Mouse (Mus musculus) adipose tissue, adult 10 weeks (tissue): ENCODE results near the gene Smyd5. TPM values are rescaled to one million over a fixed set of nuclear protein-coding genes. Genes with fewer than 3 reads are reported as not detected.

Experiments
- polyA plus RNA-seq: library from polyadenylated mRNA; stranded (reverse); fragments of 350-450 nt; fragmentation: Illumina TruSeq; extraction: RNeasy Lipid Tissue Mini Kit (QIAGEN cat#74804); gene quantifications from one replicate; pipeline ENCODE4 v1.2.3, GENCODE M21; 2014; ENCODE audit warnings: low read depth, low replicate concordance

Gene Smyd5
- polyA plus RNA-seq, result 16.6 TPM

GRCm38 (mm10) chr6:85431842-85432431 is at the start of gene Smyd5:
Gene Smyd5, plus strand, starts transcription at chr6:85431989.

DNA sequence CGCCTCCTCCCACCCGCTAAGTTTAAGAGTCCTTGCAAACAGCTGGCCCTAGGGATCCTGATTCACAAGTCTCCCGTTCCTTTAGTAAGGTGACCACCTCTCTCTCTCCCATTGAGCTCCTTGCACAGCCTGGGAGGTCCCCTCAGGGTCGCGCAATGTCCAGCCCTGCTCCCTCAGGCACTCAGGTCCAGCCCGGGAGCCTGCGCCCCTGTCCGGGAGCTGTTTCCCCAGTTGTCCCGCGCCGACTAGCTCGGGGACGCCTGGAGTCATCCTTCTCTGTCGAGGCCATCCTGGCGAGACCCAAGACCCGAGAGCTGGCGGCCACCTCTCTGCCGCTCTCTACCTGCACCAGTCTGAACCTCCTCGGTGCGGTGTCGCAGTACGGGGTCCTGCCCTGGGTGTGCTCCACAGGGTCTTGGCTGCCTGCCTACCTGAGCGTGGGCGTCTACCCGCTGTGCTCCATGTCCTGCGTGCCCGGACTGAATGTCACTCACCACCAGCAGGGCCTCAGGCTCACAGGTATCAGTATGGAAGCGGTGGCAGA is 7.9 kb upstream of the Smyd5 start, which contains the start of gene Noto:
Gene Noto (plus strand): TSS at position 51 of the 544 bp plus-strand sequence.

DNA sequence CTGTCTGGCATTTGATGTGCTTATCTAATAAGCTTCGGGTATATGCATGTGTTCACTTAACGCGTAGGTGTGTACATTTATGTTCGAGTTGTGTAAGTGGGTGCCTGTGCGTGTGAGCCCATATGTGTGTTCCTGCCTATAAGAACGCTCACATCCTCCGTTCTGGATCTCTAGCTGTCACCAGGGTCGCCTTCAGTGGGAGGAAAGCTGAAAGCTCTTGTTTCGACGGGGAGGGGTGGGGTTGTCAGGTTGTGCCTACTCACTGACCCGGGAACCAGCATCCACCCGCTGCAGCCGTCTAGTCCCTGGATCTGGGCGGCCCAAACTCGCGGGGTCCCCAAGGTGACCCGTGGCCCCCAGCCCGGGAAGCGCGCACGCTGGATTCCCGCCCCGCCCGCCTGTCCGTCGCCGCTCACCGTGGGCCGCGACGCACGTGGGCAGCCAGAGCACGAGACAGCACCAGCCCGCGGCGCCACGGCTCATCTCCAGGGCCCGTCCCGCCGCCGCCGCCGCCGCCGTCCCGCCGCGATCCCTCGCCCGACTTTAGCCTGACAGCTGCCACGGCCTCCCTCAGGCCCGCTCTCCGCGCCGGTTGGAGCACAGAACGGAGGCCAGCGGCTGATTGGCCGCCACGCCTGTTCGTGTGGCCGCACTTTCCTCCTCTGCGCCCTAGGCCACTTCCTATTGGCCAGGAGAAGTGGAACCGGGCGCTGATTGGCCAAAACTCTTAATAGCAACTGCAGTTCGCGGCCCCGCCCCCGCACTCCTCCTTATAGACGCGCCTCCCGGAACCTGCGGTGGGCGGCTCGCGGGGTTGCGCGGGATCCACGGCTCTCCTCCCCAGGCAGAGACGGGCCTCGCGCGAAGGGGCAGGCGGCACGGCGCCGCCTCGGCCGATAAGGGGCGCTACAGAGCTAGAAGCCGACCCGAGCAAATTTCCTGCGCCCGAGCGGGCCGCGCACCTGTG is 19.2 kb downstream of the Smyd5 start, which contains the start of gene Cct7:
Gene Cct7 (plus strand): TSS at position 818 of the 967 bp plus-strand sequence.

DNA sequence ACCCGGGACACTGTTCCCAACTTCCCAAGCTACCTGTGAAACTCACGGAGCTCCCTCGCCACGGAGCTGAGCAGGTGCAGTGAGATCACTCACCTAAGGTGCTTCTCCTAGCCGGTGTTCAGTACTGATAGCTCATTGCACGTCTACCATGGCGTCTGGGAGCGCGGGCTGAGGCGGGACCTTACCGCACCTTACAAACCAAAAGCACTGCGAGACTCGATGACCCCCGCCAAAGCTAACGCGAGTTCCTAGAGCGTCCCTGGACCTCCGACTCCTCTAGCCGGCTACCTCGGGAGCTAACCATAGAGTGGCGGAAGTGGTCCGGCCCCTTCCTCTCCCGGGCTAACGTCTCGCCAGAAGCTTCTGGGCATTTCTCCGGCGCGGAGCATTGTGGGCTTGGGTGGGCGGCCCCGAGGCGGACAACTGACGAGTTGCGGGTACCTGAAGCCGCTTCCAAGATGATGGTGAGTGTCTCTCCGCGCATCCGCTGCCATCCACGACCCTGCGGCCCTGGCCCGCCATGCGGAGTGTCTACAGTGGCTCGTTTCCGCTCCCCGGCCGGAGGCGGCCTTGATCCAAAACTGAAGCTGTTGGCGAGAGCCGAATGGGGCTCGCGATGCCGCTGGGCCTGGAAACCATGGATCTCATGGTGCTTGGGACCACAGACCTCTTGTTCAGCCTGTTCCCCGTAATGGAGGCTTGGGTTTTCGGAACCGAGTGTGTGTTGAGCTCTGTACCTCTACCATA is 20.0 kb downstream of the Smyd5 start, which contains the start of gene Pradc1:
Gene Pradc1 (minus strand): TSS at position 307 of the 747 bp plus-strand sequence.

Other genes starting within 250 kb of the Smyd5 start
- gene Emx1, start 244.6 kb upstream of the Smyd5 start, polyA plus RNA-seq, result not detected
- gene Sfxn5, start 98.6 kb upstream of the Smyd5 start, polyA plus RNA-seq, result 8.2 TPM
- 22.9 TPM for gene Rab11fip5, start 57.4 kb upstream of the Smyd5 start, polyA plus RNA-seq
- gene Noto, start 8.1 kb upstream of the Smyd5 start, polyA plus RNA-seq, result not detected
- gene Cct7, start 19.5 kb downstream of the Smyd5 start, polyA plus RNA-seq, result 114 TPM
- 13.2 TPM for gene Pradc1, start 20.0 kb downstream of the Smyd5 start, polyA plus RNA-seq
- gene Fbxo41, start 71.0 kb downstream of the Smyd5 start, polyA plus RNA-seq, result 0.06 TPM
- gene Egr4, start 81.6 kb downstream of the Smyd5 start, polyA plus RNA-seq, result not detected
- gene Alms1, start 155.5 kb downstream of the Smyd5 start, polyA plus RNA-seq, result 2.1 TPM